Mouse (Mus musculus): ENCODE measurements around the gene Dock4. TPM values are rescaled to one million over a fixed set of nuclear protein-coding genes. Genes with fewer than 3 reads are reported as not detected.
A peak's percentile ranks its signal among the peaks of the same experiment; 100 is the strongest.

Gene Dock4
- polyA plus RNA-seq, 1 experiment from 2014 or later = 2.9 TPM

- POLR2A ChIA-PET = no interaction called here
- TF ChIP-seq CTCF (IDR thresholded peaks at IDR 0.05) = no peak
- in situ Hi-C loops (cut with MboI; ENCODE audit: low pct_unique_long_range_greater_than_20kb) = no loop called here
- no peaks in the 10 kb centered on the region for H3K27me3 ChIP-seq
- CTCF ChIA-PET = no interaction called here
- no peak for ATAC-seq
- DNase-seq (ENCODE audit: low read depth, low spot score) = no peak
Observed at GRCm38 (mm10) chr12:40884976-40885375, 439.2 kb downstream of the Dock4 start.

DNA sequence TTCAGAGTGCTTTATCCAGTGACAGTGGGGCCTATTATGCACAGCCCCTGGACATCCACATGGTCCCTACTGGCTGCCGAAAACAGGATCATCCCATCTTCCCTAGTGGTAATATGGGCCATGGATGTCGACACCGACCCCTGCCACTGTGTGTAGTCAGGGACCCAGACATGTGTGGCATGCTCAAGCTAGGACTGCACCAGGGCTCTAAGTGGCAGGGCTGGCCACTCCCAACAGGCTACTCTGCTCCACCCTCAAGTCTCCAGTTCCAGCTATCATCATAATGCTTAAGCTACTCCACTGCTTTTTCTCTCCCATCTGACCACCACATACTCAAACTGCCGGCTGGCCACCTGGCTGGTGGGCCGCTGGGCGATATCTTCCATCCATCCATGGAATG lies 439.6 kb downstream of the Dock4 start:
- in situ Hi-C loops (cut with MboI; ENCODE audit: low pct_unique_long_range_greater_than_20kb) = no loop called here
- ChIA-PET POLR2A (no interaction called here), CTCF (no interaction called here)
- ATAC-seq (no peak), DNase-seq (ENCODE audit: low read depth, low spot score) (no peak)
- H3K27me3 ChIP-seq = no peaks in the 10 kb centered on the region
- no peak for TF ChIP-seq CTCF (IDR thresholded peaks at IDR 0.05)

GRCm38 (mm10) chr12:40887496-40887895 lies 441.7 kb downstream of the Dock4 start:
- no peak for TF ChIP-seq CTCF (IDR thresholded peaks at IDR 0.05)
- H3K27me3 ChIP-seq = no peaks in the 10 kb centered on the region
- POLR2A ChIA-PET = no interaction called here
- in situ Hi-C loops (cut with MboI; ENCODE audit: low pct_unique_long_range_greater_than_20kb) = no loop called here
- no peak for DNase-seq (ENCODE audit: low read depth, low spot score)
- ATAC-seq = no peak
- CTCF ChIA-PET = no interaction called here

- no peak for TF ChIP-seq CTCF (IDR thresholded peaks at IDR 0.05)
- ChIA-PET POLR2A (no interaction called here), CTCF (no interaction called here)
- DNase-seq (ENCODE audit: low read depth, low spot score) = no peak
- no peaks in the 10 kb centered on the region for H3K27me3 ChIP-seq
- ATAC-seq = peak; percentile 90
- in situ Hi-C loops (cut with MboI; ENCODE audit: low pct_unique_long_range_greater_than_20kb) = no loop called here
Observed at GRCm38 (mm10) chr12:40888261-40888791, 442.6 kb downstream of the Dock4 start.

DNA sequence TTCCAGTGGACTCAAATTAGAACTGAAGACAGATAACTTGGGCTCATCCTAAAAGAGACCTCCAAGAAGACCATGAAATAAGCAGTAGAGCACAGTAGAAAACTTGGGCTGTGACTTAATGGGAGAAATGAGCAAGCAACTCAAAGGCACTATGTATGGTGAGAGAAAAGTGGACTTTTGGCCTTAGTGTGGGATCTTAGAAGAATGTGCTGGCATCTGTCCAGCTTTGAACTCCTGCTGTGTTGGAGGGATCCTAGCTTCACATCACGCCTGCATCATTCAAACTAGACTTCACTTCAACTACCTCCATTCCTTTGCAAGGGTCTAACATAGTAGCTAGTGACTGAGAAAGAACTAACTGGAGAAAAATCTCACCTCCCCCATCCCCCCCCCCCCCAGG lies 443.1 kb downstream of the Dock4 start:
- ChIA-PET POLR2A (no interaction called here), CTCF (interaction anchor here (1.0 kb wide), 1 partner anchor 16 kb away, joined by 3 read pairs; no protein-coding TSS in a partner anchor)
- in situ Hi-C loops (cut with MboI; ENCODE audit: low pct_unique_long_range_greater_than_20kb) = no loop called here
- no peak for TF ChIP-seq CTCF (IDR thresholded peaks at IDR 0.05)
- H3K27me3 ChIP-seq = no peaks in the 10 kb centered on the region
- no peak for DNase-seq (ENCODE audit: low read depth, low spot score)
- ATAC-seq = peak; percentile 2

DNA sequence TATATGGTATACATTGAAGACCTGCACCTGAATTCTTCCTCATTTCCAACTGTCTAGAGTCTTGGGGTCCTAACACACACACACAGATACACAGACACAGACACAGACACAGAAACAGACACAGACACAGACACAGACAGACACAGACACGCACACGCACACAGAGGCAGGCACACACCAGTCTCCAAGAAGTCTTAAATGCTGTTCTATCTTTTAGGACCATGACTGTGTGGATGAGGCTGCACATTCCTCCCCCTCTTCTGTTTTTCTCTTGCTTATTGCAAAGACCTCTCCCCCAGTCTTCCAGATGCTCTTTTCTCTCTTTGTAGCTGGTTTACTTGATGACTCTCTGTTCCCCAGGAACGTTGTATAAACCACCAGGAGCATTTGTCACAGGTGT lies 443.8 kb downstream of the Dock4 start:
- CTCF ChIA-PET = interaction anchor here (1.0 kb wide), 1 partner anchor 17 kb away, joined by 3 read pairs; no protein-coding TSS in a partner anchor
- H3K27me3 ChIP-seq = no peaks in the 10 kb centered on the region
- DNase-seq (ENCODE audit: low read depth, low spot score) = no peak
- no peak for TF ChIP-seq CTCF (IDR thresholded peaks at IDR 0.05)
- POLR2A ChIA-PET = no interaction called here
- in situ Hi-C loops (cut with MboI; ENCODE audit: low pct_unique_long_range_greater_than_20kb) = no loop called here
- no peak for ATAC-seq

DNA sequence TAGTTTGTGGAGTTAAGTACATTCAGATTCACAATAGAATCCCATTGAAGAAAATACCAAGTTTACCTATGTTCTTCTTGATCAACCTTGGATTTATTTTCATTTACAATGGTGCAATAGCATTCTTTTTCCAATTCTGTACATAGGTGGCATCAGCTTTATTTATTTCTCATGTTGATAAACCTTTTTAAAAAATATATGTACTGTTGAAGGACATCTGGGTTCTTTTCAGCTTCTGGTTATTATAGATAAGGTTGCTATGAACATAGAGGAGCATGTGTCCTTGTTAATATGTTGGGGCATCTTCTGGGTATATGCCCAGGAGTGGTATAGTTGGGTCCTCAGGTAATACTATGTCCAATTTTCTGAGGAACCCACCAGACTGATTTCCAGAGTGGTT lies 445.4 kb downstream of the Dock4 start:
- DNase-seq (ENCODE audit: low read depth, low spot score) (no peak), ATAC-seq (no peak)
- POLR2A ChIA-PET = no interaction called here
- no peak for TF ChIP-seq CTCF (IDR thresholded peaks at IDR 0.05)
- in situ Hi-C loops (cut with MboI; ENCODE audit: low pct_unique_long_range_greater_than_20kb) = no loop called here
- H3K27me3 ChIP-seq = no peaks in the 10 kb centered on the region
- CTCF ChIA-PET = no interaction called here

GRCm38 (mm10) chr12:40893741-40894140 lies 448.0 kb downstream of the Dock4 start:
- ChIA-PET POLR2A (no interaction called here), CTCF (interaction anchor here (1.4 kb wide), 1 partner anchor 34 kb away, joined by 3 read pairs; no protein-coding TSS in a partner anchor)
- DNase-seq (ENCODE audit: low read depth, low spot score) (no peak), ATAC-seq (peak; percentile 28)
- in situ Hi-C loops (cut with MboI; ENCODE audit: low pct_unique_long_range_greater_than_20kb) = no loop called here
- H3K27me3 ChIP-seq = no peaks in the 10 kb centered on the region
- no peak for TF ChIP-seq CTCF (IDR thresholded peaks at IDR 0.05)

GRCm38 (mm10) chr12:40894695-40895094 lies 448.9 kb downstream of the Dock4 start:
- ChIA-PET CTCF (interaction anchor here (1.4 kb wide), 1 partner anchor 33 kb away, joined by 3 read pairs; no protein-coding TSS in a partner anchor), POLR2A (no interaction called here)
- in situ Hi-C loops (cut with MboI; ENCODE audit: low pct_unique_long_range_greater_than_20kb) = no loop called here
- TF ChIP-seq CTCF (IDR thresholded peaks at IDR 0.05) = no peak
- ATAC-seq (peak; percentile 92), DNase-seq (ENCODE audit: low read depth, low spot score) (no peak)
- no peaks in the 10 kb centered on the region for H3K27me3 ChIP-seq

Other genes with a start within 250 kb of the Dock4 start
- not detected for gene Lsmem1, start 246.5 kb upstream of the Dock4 start, polyA plus RNA-seq (2021)
- 95.5 TPM for gene Ifrd1, start 197.4 kb upstream of the Dock4 start, polyA plus RNA-seq (2021)
- gene Zfp277, start 50 bp upstream of the Dock4 start, polyA plus RNA-seq (2021) = 20.1 TPM